Mouse (Mus musculus) cerebellum, adult 9-11 months (tissue): Measurements from ENCODE around the gene Dclk3.

ENCODE experiments used
- DNase-seq: peaks from one replicate; pipeline ENCODE4 v3.0.0; 2022

The Dclk3 gene

GRCm38 (mm10) chr9:111438904-111439835, at the start of gene Dclk3:
TSS of gene Dclk3 (plus strand) at chr9:111439081.
- DNase-seq: no peak

- DNase-seq: no peak
Measured at GRCm38 (mm10) chr9:111390016-111390415, 48.9 kb upstream of the Dclk3 start.

- no peak for DNase-seq
Measured at GRCm38 (mm10) chr9:111391036-111391435, 47.8 kb upstream of the Dclk3 start.

- no peak for DNase-seq
Measured at GRCm38 (mm10) chr9:111391926-111392442, 46.9 kb upstream of the Dclk3 start.

GRCm38 (mm10) chr9:111395265-111395664, 43.6 kb upstream of the Dclk3 start:
- no peak for DNase-seq

- no peak for DNase-seq
Measured at GRCm38 (mm10) chr9:111398059-111398458, 40.8 kb upstream of the Dclk3 start.

- no peak for DNase-seq
Measured at GRCm38 (mm10) chr9:111400089-111400488, 38.8 kb upstream of the Dclk3 start.

- DNase-seq: no peak
Measured at GRCm38 (mm10) chr9:111403159-111403558, 35.7 kb upstream of the Dclk3 start.

GRCm38 (mm10) chr9:111404346-111405079, 34.4 kb upstream of the Dclk3 start:
- no peak for DNase-seq

GRCm38 (mm10) chr9:111405080-111405428, 33.8 kb upstream of the Dclk3 start:
- DNase-seq: no peak

GRCm38 (mm10) chr9:111408012-111408411, 30.9 kb upstream of the Dclk3 start:
- DNase-seq: no peak

GRCm38 (mm10) chr9:111408427-111408826, 30.5 kb upstream of the Dclk3 start:
- DNase-seq: no peak

GRCm38 (mm10) chr9:111412471-111413160, 26.3 kb upstream of the Dclk3 start:
- no peak for DNase-seq

GRCm38 (mm10) chr9:111421862-111422261, 17.0 kb upstream of the Dclk3 start:
- no peak for DNase-seq

GRCm38 (mm10) chr9:111422567-111422966, 16.3 kb upstream of the Dclk3 start:
- DNase-seq: no peak

- no peak for DNase-seq
Measured at GRCm38 (mm10) chr9:111425113-111425512, 13.8 kb upstream of the Dclk3 start.

GRCm38 (mm10) chr9:111425952-111426351, 12.9 kb upstream of the Dclk3 start:
- no peak for DNase-seq

GRCm38 (mm10) chr9:111427891-111428555, 10.9 kb upstream of the Dclk3 start:
- DNase-seq: no peak

GRCm38 (mm10) chr9:111428698-111429362, 10.1 kb upstream of the Dclk3 start:
- DNase-seq: no peak

GRCm38 (mm10) chr9:111429363-111429750, 9.5 kb upstream of the Dclk3 start:
- DNase-seq: no peak

GRCm38 (mm10) chr9:111435429-111435828, 3.5 kb upstream of the Dclk3 start:
- DNase-seq: no peak

- no peak for DNase-seq
Measured at GRCm38 (mm10) chr9:111439836-111440201, 938 bp downstream of the Dclk3 start.
